Mouse (Mus musculus) E14TG2a.4 (cell line): Measurements from ENCODE around the gene Fezf2.

Experiments used
- CTCF ChIP-seq: conservative IDR thresholded peaks from 2 replicates; pipeline ENCODE4 v1.5.1; 2014; ENCODE audit warnings: low read length
- NANOG ChIP-seq: IDR thresholded peaks from 2 replicates; pipeline ENCODE4 v1.6.1; 2014; ENCODE audit warnings: borderline replicate concordance, low read length, mixed read lengths

DNA sequence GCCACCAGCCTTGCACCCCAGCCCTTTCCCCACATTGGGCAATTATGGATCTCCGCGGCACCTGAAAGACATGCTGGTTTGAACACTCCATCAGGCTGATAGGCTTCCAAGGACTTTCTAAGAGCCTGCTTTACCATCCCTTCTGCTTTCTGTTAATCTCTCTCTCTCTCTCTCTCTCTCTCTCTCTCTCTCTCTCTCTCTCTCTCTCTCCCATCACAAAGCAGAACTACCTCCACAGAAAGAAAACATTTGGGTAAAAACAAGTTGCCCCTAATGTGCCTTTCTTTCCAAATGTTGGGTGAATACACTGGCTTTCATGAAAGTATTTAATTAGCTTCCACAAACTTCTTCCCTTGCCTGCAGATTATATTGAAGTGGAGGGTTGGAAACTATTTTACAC lies at the start of gene Fezf2:
- TF ChIP-seq CTCF (no peak), NANOG (no peak)
